Mouse (Mus musculus) spleen, postnatal 14 days (tissue): Measurements from ENCODE around the gene Kcng4.

ENCODE experiments used
- DNase-seq, 2 experiments: peaks; one replicate each; pipeline ENCODE4 v3.0.0; 2021 to 2022; ENCODE audit warnings: low spot score in 2 of 2

Gene Kcng4

DNA sequence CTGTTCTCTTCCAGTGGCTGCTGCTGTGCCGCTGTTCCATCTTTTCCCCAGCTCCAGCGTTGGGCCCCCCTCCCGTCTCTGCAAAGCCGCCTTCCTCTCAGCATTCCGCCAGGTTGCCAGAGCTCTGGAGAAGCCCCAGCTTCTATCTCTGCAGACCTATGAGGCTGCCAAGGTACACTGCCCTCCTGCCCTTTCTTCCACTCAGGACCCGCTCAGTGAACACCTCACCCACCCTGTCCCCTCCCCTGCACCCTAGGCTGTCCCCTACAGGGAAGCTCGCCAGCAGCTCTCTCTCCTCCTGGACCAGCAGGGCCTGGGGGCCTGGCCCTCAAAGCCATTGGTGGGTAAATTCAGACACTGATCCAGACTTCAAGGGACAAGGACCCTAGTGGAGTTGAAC is 19.1 kb downstream of the Kcng4 start:
- no peak for DNase-seq

DNA sequence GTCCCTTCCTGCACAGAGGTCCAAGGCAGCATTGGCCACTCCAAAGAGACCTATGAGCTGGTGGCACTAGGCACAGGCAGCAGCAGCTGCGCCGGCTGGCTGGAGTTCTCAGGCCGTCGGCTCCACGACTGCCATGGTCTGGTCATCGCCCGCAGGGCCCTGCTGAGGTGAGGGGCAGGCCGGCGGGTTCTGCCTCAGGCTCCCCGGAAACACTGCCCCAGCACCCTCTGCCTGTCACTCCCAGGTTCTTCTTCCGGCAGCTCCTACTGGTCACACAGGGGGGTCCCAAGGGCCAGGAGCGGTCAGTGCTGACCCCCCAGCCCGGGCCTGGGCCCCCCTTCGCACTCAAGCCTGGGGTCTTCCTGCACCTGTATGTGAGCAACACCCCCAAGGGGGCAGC is 20.4 kb downstream of the Kcng4 start:
- DNase-seq = no peak

DNA sequence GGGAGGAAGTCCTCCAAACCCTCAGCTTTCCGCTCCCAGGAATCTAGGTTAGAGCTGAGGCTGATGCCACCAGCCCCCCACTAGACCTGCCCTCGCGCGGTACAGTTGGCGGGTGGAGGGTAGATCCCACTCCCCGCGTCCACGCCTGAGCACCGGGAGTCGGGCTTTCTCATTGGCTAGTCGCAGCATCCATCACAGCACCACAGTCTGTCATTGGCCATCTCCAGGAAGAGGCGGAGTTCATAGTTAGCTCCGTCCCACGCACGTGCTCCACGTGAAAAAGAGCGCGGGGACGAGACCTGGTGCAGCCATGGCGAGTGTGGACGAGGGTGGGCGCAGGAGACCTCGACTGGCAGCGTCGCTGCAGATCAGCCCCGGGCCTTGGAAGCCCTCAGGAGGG is 23.0 kb downstream of the Kcng4 start, which contains the start of gene Adad2:
Gene Adad2, plus strand, starts transcription at position 277 of the 400 bp plus-strand sequence.
- DNase-seq = no peak

DNA sequence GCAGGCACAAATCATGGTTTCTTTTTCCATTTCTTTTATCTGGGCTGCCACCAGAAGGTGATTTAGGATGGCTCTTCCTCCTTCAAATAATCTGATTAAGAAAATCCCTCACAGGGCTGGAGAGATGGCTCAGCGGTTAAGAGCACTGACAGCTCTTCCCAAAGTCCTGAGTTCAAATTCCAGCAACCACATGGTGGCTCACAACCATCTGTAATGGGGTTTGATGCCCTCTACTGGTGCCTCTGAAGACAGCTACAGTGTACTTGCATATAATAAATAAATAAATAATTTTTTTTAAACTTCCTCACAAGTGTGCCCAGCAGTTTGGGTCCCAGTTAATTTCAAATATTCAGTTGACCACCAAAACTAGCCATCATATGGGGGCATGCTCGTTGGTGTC is 29.3 kb downstream of the Kcng4 start:
- no peak for DNase-seq

DNA sequence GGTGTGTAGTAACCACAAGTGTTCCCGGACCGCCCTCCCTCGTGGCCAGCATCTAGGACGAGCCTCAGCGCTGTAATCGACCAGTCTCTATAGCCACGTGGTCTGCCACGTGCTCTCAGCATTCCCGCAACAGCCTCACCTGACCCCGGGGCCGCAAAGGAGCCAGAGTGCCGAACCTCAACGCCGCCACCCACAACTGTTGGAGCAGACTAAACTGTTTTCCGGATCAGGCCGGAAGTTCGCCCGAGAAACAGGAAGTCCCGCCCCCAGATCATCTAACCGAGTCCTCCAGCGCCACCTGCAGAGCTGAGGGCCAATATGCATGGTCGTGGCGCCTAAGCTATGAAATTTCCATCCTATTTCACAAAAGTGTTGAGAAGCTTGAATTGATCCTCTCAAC is 30.5 kb downstream of the Kcng4 start, which contains the start of gene Taf1c:
Gene Taf1c, minus strand, starts transcription at position 227 of the 400 bp plus-strand sequence.
- DNase-seq = peak; percentile 81 to 92

DNA sequence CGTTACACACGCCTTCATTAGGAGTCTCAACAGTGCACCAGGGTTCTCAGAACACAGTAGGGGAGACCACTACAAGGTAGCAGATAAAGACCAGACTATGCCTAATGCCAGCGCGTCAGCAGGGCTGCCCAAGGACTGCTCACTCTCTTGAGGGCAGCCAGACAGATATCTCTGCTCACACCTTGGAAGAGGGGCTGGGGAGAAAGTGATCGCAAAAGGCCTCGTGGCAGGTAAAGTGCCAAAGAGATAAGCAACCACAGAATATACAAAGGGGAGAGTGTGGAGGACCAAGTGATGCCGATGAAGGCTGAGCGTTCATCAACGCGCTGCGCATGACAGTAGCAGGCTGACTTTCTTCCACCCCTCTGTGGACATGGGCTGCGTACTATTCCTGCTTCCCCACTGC is 31.1 kb downstream of the Kcng4 start:
- no peak for DNase-seq

DNA sequence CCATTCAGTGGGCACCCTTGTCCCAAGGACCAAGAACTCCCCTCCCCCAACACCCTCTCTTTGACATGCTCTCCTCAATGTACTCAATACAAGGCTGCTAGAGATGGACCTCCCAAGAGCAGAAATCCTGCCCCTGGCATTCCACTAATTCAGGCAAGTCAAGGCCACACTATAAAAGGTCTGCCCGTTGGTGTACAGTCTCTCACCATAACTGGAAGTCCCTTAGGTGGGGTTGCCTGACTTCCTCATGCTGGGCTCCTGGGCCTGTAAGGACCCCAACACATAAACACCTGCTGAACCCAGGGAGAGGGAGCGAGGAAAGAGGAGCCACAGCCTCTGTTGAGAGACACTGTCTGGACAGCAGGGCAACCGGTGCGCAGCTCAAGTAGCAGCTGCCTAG is 31.7 kb downstream of the Kcng4 start:
- no peak for DNase-seq

DNA sequence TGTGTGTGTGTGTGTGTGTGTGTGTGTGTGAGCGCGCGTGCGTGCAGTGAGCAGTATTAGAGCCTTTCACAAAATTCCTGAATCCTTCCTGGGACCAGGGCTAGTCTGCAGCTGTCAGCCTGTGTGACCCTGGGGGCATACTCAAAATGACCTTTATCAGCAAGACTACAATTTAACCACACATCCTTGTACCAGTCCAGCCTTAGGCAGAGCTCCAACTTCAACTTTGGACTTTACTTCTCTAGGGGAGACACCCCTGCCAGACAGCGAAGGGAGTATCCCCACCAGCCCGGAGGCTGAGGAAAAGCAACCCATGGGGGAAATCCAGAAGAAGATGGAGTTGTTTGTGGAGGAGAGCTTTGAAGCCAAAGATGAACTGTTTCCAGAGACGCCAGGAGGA is 44.0 kb downstream of the Kcng4 start:
- no peak for DNase-seq

DNA sequence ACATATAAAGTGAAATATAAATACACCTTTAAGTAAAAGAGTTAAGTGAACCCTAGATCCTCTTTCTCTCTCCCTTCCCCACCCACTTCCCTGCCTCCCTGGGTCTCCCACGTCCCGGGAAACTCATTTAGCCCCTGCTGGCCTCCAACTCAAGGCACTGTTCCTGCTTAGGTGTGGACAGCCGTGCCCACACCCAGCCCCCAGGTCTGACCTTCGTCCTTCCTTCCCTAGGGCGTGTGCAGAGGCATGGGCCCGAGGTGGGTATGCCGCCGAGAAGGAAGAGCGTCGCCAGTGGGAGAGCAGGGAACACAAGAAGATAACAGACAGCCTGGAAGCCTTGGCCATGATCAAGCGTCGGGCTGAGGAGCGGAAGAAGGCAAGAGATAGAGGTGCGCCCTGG is 45.1 kb downstream of the Kcng4 start:
- DNase-seq = no peak

DNA sequence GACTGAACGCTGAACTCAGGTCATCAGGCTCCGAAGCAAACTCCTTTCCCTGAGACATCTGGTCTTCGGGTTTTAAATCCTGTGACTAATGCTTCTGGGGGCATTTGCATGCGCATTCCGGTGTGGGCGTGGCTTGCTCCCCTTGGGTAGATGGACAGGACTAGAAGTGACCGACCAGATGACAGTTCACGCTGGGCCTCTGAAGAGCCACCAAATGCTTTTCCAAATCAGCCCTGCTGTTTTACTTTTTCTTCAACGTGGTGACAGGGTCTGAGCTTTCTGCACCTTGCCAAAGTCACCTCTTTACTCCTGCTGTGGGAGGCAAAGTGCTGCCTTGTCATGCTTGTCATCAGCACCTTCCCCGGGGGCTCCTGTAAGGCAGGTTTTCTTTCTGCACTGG is 46.6 kb downstream of the Kcng4 start:
- DNase-seq = no peak

DNA sequence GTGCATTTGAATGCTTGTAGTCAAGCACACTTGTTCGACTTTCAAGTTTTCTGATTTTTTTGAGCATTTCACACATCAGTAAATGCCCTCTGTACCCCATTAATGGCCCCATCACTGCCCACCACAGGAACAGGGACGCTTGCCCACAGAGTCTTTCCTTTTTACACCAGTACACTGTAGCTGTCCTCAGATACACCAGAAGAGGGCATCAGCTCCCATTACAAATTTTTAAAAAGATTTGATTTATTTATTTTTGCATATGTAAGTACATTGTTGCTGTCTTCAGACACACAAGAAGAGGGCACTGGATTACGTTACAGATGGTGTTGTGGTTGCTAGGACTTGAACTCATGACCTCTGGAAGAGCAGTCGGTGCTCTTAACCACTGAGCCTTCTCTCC is 47.2 kb downstream of the Kcng4 start:
- DNase-seq = no peak

DNA sequence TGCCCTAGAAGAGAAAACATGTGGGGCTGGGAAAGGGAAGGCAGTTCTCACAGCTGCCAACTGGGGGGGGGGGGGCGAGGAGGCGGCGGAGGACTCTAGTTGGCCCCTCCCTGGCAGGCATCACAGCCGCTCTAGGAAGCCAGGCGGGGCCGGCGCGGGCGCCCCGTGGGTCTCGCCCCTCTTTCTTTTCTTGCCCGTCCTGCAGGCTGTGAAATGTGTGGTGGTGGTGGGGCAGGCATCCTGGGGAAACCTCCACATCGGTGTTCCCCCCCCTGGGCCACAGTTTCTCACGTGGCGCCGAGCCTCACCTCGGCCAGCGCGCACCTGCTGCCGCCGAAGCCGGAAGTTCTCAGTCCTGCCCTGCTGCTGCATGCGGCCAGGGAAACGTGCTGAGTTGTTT is 49.6 kb downstream of the Kcng4 start:
- no peak for DNase-seq

DNA sequence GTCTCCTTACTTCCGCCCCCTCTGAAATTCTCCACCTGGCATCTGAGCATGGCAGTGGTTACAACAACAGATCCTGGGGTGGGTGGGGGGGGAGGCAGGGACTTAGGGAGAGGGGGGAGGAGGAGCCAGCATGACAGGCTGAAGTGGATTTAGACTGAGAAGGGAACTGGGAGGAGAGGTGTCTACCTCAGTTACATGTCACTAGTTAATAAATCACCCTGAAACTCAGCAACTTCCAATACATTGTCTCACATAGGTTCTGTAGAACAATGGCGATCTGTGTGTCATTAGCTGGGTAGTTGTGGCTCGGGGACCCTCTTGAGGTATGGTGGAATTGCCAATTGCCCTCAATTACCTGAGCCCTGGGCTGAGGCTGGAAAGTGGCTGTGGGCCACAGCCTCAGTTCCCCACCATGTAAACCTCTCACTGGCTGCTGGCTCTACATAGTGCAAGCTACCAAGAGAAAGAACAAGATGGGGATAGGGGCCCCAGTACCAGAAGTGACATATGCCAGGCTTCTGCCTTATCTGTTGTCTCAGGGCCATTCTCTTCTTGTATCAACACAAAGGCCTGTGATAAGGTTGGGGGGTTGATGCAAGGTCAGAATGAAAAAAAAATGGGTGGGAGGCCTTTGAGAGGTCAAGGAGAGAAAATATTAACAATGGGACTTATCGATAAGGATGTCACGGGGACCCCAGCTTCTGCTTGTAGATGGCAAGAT is 54.9 kb downstream of the Kcng4 start:
- DNase-seq = no peak

DNA sequence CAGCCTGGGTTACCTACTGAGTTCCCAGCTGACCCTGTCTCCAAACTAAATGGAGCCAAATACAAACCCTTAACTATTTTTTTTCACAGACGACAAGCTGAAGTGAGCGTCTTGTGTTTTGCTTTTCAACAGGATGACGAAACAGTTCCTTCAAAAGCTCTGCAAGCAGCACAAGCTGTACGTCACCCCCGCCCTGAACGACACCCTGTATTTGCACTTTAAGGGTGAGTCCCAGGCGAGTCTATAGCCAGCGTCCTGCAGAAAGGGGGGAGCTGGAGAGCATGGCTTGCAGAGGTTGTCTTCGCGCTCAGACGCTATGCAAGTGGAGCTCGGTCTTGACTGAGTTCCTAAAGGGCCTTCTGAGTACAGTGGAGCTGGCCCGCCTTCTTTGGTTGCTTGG is 56.4 kb downstream of the Kcng4 start:
- no peak for DNase-seq

DNA sequence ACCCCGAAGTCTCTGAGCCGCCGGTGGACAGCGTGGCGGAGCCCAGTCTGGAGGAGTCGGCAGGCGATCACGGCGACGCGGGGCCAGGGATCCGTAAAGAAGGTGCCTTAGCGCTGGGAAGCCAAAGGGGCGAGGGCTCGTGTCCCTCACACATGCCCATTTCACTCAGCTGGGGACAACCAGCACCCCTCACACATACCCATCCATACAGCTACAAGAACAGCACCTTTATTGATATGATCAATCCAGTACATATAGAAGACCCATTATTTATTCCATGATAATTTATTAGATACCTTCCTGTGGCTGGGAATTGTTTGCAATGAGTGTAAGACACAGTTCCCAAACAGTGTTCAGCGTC is 60.1 kb downstream of the Kcng4 start:
- no peak for DNase-seq

DNA sequence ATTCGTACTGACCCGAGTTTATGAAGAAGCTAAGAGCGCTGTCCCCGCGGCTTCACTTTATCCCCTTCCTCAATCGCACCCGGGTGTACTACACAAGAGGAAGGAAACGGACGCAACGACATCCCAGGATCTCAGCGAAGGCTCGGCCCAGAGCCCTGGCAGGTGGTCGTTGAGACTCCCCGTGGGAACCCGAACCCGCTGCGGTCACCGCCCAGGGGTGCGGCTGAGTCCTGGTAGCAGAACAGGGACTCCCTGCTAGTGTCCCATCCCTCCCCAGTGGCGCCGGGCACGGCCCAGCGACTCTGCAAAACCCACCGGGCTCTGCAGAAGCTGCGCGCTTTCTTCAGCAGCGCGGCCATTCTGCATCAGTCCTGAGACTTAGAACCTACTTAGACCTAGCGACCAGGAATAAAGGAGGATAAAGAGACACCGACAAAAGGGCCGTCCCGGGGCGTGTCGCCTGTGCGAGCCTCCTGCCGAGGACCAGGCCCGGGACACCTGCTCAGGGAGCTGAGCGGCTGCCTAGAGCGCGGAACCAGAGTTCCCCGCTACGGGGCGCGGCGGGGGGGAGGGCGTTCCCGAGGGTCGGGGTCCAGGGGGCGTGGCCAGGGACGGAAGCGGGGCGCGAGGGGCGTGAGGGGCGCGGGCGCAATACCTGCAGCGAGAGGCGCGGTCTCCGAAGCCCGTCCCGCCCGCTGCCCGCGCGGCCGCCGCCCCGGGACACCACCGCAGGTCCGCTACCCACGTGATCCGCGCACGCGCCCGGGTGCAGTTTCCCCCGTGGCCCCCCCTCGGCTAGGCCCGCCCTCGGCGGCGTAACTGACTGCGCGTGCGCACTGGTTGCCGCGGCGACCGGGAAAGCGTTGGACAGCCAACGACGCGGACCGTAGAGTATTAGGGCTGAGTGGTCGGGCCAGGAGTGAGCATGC is 60.8 kb downstream of the Kcng4 start, which contains the start of the genes Hsdl1 and Dnaaf1:
Gene Hsdl1, minus strand, starts transcription at position 747 of the 929 bp plus-strand sequence.
Gene Dnaaf1, plus strand, starts transcription at position 799 of the 929 bp plus-strand sequence.
- DNase-seq = peak; percentile 96 to 98
